Mouse (Mus musculus) megakaryocyte, embryonic 14.5 days (primary cell): ENCODE measurements around the gene Zbtb40.

Experiments used
- FLI1 ChIP-seq: IDR thresholded peaks from 2 replicates; pipeline ENCODE4 v1.6.1; 2012; ENCODE audit warnings: low read length, inconsistent platforms, mixed read lengths
- GATA1 ChIP-seq: IDR thresholded peaks from 3 replicates; pipeline ENCODE4 v1.6.1; 2012; ENCODE audit warnings: mixed read lengths, low read length, inconsistent platforms, borderline replicate concordance

GRCm38 (mm10) chr4:136937344-136937743 lies 111.3 kb downstream of the Zbtb40 start:
- TF ChIP-seq GATA1 (no peak), FLI1 (no peak)
